12 mouse cellular contexts compared by ENCODE assay signal in genomic region chr8:122006688-122007484, GRCm38 (mm10). TPM values are rescaled to one million over a fixed set of nuclear protein-coding genes. Genes with fewer than 3 reads are reported as not detected.
DNase-seq lines count a peak whose midpoint lies in the region; ATAC-seq lines count a peak whose summit lies in the region.
"Had no signal": no experiment of that assay in that cellular context is flagged by ENCODE, and none has a peak within 500 bp of the region (broad histone marks: within the 10 kb centered on the region; RNA-seq: fewer than 3 reads in every experiment).

No protein-coding gene starts in this region.

- H3K27ac ChIP-seq in forebrain, embryonic 13.5 days = peak overlapping the region; percentile 77
- H3K27ac ChIP-seq in intestine, embryonic 15.5 days = no peak overlapping the region
- H3K27ac ChIP-seq: heart, adult 2 months had no signal

- 79% methylated on average over 13 of the region's 13 CpGs for WGBS in forebrain, embryonic 13.5 days
- WGBS in intestine, embryonic 15.5 days = 80% methylated on average over 13 of the region's 13 CpGs

- peaks cover 66% of the 10 kb centered on the region for H3K36me3 ChIP-seq in forebrain, embryonic 13.5 days (ENCODE audit: poor library complexity, severe bottlenecking)
- H3K36me3 ChIP-seq in intestine, embryonic 15.5 days = peaks cover 31% of the 10 kb centered on the region

- 0 out of 2 replicates have a peak overlapping the region, but pooled peaks have one; percentile 16 for H3K9ac ChIP-seq in forebrain, embryonic 13.5 days
- no peak overlapping the region for H3K9ac ChIP-seq in intestine, embryonic 15.5 days

- peak overlapping the region; percentile 34 for H3K4me2 ChIP-seq in forebrain, embryonic 13.5 days
- H3K4me2 ChIP-seq in intestine, embryonic 15.5 days (replicated peaks) = no peak overlapping the region

- no peaks in the 10 kb centered on the region for H3K27me3 ChIP-seq in forebrain, embryonic 13.5 days
- no peaks in the 10 kb centered on the region for H3K27me3 ChIP-seq in intestine, embryonic 15.5 days (replicated peaks)

- peak overlapping the region; percentile 15; the same call in 1 of the 2 replicates for H3K4me3 ChIP-seq in forebrain, embryonic 13.5 days
- no peak overlapping the region for H3K4me3 ChIP-seq in intestine, embryonic 15.5 days (replicated peaks)
- H3K4me3 ChIP-seq: heart, adult 2 months had no signal

- peaks cover 25% of the 10 kb centered on the region for H3K4me1 ChIP-seq in forebrain, embryonic 13.5 days
- H3K4me1 ChIP-seq in intestine, embryonic 15.5 days (replicated peaks) = no peaks in the 10 kb centered on the region

- H3K9me3 ChIP-seq in forebrain, embryonic 13.5 days (replicated peaks) = no peaks in the 10 kb centered on the region
- H3K9me3 ChIP-seq in intestine, embryonic 15.5 days = no peaks in the 10 kb centered on the region

- peak; percentile 44 for DNase-seq in layer of hippocampus, adult 11-12 months (ENCODE audit: low spot score)
- no peak for DNase-seq in layer of hippocampus, adult 9-10 months (ENCODE audit: low spot score)
- peak; percentile 86 for DNase-seq in brain, adult 2 months (ENCODE audit: low read depth, low spot score)
- peak; percentile 50 to 62 for DNase-seq in layer of hippocampus, postnatal 36 days
- DNase-seq in spleen, postnatal 36 days (ENCODE audit: low spot score in 2 of 2) = no peak
- no peak for DNase-seq in adrenal gland, postnatal 36 days
- DNase-seq: cerebellum, postnatal 14 days; heart, adult 2 months; thymus, postnatal 4 days had no signal

- ATAC-seq in forebrain, embryonic 13.5 days = peak; percentile 83
- ATAC-seq in intestine, embryonic 15.5 days = no peak
- ATAC-seq: activated CD4-positive, CD25-positive, alpha-beta regulatory T cell, adult 4 months had no signal

RNA-seq across cellular contexts. Expression of gene Banp, which starts 57.3 kb away (rescaled TPM):
- 57.5 and 60.9 TPM in 2 replicates for polyA plus RNA-seq in forebrain, embryonic 13.5 days (2015; fragmentation: Nextera tagmentation; extraction: Ambion mirVana)
- total RNA-seq in layer of hippocampus, postnatal 36 days (2021) = 10 to 100 TPM; 55.5 to 73.5 TPM
- 32.4 and 34.1 TPM in 2 replicates for polyA plus RNA-seq in intestine, embryonic 15.5 days (2015; fragmentation: Nextera tagmentation; extraction: Ambion mirVana)
- 10 to 100 TPM; 25.4 to 37.4 TPM for total RNA-seq in adrenal gland, postnatal 36 days (2021)

Comparison
In these comparisons a context has a peak if more than half of its experiments do, and no peak if none do; other contexts are left out.
1. DNase-seq: peak in layer of hippocampus, adult 11-12 months (single experiment), brain, adult 2 months (single experiment) and layer of hippocampus, postnatal 36 days (2 of 2); none in layer of hippocampus, adult 9-10 months (single experiment), spleen, postnatal 36 days (0 of 2) and adrenal gland, postnatal 36 days (0 of 2).